Mouse (Mus musculus): ENCODE results near the gene Cmya5. TPM values are rescaled to one million over a fixed set of nuclear protein-coding genes. Genes with fewer than 3 reads are reported as not detected.
A peak's percentile ranks its signal among the peaks of the same experiment; 100 is the strongest.
"Not testable (repeated sequence)": the region's sequence is repeated elsewhere in the genome, so short reads cannot be mapped to it uniquely, and the experiment has no call there.

The Cmya5 gene
- total RNA-seq, 1 experiment from 2014 or later = not detected

DNA sequence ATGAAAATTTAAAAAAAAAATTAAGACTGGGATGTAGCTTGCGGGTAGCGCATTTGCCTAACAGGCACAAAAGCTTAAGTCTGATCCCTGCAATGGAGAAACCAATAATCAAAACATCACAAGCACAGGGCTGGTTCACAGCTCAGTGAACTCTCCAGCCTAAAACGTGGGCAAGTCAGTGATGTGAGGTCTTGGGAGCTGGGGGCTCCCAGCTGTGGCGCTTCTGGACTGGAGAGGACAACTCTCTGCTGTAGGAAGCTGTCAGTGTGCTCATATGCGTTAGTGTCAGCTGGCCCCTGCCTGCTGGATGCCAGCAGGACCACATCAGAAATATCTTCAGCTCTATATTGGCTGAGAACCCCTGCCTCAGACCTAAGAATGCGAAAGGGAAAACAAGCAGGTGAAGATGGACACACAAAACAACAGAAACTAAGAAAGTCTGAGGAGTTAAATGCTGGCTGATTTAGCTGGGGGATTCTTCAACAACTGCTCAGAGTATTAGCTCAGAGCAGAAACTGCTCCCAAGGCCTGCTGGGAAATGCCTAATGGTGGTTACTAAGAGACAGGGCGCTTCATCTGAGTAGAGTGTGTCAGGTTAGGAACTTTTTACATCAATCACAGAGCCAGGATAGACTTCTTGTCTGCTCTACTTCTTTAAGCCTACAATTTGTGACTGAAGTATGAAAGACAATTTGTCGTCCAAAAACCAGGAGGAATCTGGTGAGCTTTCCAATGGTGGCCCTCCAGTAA, 16.2 kb downstream of the Cmya5 start:
- no peak for ATAC-seq (replicated peaks; ENCODE audit: low read depth, poor library complexity, severe bottlenecking)

DNA sequence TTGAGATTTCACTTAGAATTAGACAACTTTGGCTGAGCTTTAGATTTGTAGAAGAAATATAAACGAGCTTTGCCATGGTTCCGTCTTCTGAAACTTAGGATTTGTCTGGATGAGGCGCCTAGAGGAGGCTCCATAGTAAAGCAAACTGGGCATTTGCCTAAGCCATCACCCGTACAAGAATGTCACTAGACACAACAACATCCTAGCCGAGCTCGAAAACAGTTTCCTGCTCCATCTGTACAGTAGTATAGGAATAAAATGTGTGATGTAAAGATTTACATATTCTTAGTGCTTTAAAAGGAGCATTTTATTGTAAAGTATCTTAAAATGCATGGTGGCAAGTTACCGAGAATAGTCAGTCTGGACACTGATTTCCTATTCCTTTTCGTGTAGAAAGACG, 22.2 kb downstream of the Cmya5 start:
- ATAC-seq (replicated peaks; ENCODE audit: low read depth, poor library complexity, severe bottlenecking) = no peak

DNA sequence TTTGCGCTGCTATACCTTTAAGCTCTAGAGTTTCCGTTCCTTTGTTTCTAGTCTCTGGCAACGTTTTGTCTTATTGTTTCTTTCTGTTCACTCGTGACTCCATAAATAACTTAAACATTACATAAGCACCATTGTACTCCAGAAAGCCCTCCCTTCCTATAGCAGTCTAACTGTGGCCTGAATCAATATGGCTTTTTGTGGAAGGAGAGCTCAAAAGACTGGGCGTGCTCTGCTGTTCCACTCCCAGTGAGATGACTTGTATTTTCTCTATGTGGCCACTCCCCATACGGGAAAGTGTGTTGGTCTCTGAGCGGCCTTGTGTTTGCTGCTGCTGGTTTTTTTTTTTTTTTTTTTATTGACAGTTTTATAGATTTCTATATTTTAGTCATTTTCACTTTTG, 27.3 kb downstream of the Cmya5 start:
- no peak for ATAC-seq (replicated peaks; ENCODE audit: low read depth, poor library complexity, severe bottlenecking)

DNA sequence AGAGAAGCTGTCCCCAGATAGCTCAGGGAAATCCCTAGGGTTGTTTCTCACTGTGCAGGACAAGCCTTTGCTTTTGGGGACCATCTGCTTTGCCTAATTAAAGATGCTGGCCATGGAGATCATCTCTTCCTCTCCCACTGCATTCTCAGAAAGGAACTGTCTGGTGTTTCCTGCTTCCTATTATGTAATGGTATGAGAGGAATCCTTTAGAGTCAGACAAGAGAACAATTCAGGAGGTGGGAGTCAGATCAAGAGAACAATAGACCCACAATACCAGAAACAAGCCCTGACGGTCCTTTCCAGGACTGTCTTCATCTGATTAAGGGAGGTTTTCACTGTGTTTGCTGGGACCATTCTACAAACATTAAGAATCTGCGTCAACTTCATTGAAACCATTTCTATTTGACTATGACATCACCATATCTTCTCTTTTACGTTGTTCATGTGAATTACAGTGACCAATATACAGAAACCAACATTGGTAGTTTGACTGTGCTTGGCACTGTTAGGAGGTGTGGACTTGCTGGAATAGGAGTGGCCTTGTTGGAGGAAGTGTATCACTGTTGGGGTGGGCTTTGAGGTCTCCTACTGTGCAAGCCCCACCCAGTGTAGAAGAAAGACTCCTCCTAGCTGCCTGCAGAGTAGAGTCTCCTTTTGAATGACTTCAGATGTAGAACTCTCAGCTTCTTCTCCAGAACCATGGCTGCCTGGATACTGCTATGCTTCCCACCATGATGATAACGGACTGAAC, 42.0 kb downstream of the Cmya5 start:
- no peak for ATAC-seq (replicated peaks; ENCODE audit: low read depth, poor library complexity, severe bottlenecking)

DNA sequence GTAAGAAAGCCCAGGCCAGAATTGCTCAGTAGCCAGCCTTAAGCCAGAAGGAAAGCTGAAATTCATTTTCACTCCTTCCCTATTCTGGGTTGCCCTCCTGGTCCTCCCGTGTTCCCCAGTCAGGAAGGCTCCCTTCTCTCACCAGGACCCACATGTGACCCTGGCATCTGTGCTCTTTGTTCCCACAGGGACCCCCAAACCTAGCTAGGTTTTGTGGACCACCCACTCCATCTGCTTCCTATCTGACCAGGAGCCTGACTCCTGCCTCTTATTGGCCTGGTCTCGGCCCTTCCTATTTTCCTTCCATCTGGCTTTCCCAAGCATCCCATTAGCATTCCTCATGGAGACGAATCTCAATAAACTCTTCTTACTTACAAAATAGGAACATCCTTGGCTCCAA, 45.9 kb downstream of the Cmya5 start:
- no peak for ATAC-seq (replicated peaks; ENCODE audit: low read depth, poor library complexity, severe bottlenecking)

DNA sequence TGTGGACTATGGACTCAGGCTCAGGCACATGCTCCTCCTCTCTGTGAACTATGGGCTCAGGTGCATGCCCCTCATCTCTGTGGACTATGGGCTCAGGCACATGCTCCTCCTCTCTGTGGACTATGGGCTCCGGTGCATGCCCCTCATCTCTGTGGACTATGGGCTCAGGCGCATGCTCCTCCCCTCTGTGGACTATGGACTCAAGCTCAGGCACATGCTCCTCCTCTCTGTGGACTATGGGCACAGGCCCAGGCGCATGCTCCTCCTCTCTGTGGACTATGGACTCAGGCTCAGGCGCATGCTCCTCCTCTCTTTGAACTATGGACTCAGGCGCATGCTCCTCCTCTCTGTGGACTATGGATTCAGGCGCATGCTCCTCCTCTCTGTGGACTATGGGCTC, 47.9 kb downstream of the Cmya5 start:
- ATAC-seq (replicated peaks; ENCODE audit: low read depth, poor library complexity, severe bottlenecking) = no peak

DNA sequence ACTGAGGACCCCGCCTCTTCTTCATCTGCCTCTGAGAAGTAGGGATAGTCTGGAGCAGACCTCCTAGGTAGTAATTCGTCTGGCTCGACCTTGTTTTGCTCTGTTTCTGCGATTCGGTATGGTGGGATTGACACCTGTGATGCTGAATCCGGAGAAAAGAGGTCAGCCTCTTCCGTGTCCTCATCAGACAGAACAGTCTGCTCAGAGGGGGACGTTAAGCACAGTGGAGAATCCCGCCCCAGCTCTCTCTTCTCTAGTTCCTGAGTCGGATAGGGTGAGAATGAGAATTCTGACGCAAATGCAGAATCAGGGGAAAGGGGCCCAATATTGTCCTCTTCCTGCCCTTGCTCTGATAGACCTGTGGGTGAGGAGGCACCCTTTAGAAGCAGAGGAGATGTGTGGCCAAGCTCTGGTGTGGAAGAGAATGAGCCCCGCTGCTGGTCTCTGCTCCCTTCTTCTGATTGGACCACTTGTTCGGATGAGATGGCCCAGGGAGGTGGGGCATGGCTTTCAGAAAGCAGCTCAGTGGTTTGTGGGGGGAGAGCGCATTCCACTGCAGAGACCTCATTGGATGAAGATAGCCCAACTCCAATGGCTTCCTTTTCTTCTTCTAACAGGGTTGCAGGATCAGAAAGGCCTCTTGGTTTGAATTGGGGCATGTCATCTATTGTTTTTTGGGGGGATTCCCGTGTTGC, 49.3 kb downstream of the Cmya5 start:
- ATAC-seq (replicated peaks; ENCODE audit: low read depth, poor library complexity, severe bottlenecking) = no peak

DNA sequence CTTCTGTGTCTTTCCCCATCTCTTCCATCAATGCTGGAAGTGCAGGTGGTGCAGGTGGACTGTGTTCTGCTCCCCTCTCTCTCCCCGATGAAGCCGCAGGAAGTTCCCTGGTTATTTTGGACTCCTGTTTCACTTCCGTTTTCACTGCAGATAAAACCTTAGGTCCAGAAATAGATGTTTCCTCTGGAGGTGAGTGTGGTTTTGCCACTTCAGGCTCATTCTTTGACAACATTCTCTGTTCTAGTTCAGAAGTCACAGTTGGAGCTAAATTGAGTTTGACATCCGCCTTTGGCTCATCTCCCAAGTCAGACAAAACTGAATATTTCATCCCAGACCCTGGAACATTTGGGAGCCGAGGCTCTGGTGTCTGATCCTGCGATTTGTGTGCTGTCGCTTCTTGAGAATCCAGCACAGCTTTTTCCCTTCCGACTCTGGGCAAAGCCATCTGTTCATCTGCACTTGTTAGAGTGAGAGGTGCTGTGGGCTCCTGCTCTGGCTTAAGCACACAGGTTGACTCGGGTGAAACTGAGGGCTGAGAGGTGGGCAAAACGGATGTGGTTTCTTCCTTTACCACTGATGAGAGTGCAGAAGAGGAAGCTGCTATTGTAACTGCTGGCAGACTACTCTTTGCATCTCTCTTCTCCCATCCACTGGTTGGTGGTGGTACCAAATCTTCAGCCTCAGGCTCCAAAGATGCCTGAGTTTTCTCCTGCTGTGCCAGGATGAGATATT, 50.2 kb downstream of the Cmya5 start:
- peak; percentile 71 for ATAC-seq (replicated peaks; ENCODE audit: low read depth, poor library complexity, severe bottlenecking)

DNA sequence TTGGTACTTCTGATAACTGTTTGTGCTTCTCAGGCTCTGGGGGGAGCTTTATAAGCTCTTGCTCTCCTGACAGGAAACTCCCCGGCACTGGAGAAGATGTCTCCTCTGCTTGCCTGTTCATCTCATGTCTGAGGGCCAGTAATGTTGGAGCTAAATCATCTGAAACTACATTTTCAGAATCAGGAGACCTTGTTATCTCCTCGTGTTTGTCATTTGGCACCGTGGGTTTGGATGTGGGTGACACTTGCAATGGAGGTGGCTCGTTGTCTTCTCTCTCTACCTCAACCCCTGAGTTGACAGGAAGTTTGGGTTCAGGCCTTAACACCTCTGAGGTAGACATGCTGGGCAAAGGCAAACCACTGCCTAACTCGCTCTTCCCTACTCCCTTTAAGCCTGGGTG, 50.8 kb downstream of the Cmya5 start:
- ATAC-seq (replicated peaks; ENCODE audit: low read depth, poor library complexity, severe bottlenecking) = no peak

DNA sequence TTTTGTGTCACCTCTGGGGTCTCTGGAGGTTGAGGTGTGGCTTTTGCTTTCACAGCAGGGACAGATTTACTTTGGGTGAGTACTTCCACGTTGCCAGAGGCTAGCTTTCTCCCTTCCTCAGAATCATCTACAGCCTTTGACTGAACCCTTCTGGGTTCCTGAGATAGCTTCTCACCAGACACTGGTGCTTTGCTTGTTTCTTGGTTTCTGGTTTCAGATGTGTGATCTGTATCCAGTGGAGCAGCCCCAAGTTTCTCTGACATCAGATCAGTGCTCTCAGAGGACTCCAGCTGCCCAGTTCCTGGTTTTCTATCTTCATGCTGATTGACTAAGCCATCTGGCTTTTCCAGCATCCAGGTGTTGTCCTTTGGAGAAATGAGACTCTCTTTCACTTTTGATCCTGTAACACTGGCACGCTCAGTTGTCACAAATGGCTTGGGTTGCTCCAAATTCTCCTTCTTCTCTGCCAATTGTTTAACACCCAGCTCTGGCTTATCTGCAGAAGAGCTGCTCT, 51.6 kb downstream of the Cmya5 start:
- no peak for ATAC-seq (replicated peaks; ENCODE audit: low read depth, poor library complexity, severe bottlenecking)

DNA sequence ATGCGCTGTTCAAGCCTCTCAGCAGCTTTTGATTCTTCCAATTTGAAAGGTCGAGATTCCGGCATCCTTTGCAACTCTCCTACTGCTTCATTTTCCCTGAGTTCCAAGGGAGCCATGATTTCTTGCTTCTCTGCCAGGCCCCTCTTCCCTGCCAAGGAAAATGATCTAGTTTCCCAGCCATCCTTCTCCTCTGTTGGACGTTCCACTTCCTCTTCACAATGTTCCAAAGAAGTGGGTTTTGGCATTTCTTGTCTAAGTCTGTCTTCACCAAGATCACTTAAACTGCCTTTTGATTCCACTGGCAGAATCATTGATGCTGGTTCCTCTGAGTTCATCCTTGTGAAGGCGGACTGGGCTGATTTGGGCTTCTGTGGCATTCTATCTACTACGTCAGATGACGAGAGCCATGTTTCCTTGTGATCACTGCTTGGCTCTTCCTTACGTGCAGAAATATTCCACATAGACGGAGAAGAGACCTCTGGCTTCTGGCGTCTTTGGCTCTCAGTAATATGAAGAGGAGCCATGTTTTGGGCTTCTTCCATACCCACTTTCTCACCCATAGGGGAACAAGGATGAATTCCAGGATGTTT, 52.6 kb downstream of the Cmya5 start:
- ATAC-seq (replicated peaks; ENCODE audit: low read depth, poor library complexity, severe bottlenecking) = no peak

DNA sequence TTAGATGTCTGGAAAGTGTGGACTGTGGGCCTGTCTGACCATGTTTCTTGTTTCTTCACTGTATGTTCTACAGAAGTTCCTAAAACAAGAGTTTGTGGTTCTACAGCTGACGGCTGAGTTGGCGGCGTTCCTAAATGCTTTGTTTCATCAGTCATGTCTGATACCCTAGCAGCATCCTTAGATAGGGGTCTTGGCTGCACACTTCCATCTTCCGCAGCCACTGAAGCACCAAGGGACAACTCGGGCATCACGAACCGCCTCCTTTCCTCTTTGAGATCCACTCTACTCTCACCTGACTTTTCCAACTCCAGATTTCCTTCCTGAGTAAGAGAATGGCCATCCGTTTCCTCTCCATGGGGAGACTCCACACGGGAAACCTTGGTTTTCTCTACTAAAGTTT, 53.3 kb downstream of the Cmya5 start:
- ATAC-seq (replicated peaks; ENCODE audit: low read depth, poor library complexity, severe bottlenecking) = no peak

DNA sequence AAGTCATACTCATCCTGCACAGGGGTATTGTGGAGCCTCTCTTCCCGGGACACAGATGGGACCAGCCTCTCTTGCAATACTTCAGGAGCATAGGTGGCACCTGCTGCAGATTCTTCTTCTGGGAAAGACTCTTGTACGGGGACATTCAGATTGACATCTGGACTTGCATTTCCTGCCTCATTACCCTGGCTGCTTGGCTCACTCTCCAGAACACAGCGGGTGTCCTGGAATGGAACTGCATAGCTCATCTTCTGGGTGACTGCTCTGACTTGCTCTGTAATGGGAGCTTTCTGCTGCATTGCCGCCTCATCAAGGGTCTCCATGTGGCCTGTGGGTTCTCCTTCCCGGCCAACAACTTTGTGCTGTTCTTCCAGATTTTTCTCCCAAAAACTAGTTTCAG, 55.0 kb downstream of the Cmya5 start:
- ATAC-seq (replicated peaks; ENCODE audit: low read depth, poor library complexity, severe bottlenecking) = no peak

DNA sequence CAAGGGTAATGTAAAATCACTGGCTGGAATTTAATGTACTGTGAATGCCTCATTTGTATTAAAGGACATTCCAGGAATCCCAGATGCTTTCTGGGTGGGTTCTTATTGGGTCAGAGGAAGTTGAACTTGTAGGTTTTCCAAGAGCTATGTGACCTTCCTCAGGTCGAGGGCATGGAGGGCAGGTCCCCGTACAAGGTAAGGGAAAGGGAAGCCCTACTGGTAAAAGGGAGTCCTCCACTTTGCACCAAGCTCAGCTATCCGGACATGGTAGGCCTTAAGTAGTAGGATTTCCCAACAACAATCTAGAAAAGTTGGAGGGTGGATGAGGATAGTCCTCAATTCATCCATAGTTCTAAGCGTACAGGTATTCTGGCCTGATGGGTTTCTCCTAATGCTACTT, 58.8 kb downstream of the Cmya5 start:
- ATAC-seq (replicated peaks; ENCODE audit: low read depth, poor library complexity, severe bottlenecking) = no peak

DNA sequence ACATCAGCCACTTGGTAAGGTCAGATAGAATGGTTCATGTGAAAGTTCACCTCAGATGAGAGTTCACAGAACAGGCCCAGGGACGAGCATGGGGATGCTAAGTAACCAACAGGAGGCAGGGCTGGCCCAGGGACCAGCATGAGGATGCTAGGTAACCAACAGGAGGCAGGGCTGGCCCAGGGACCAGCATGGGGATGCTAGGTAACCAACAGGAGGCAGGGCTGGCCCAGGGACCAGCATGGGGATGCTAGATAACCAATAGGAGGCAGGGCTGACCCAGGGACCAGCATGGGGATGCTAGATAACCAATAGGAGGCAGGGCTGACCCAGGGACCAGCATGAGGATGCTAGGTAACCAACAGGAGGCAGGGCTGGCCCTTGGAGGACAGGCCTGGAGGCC, 62.2 kb downstream of the Cmya5 start:
- ATAC-seq (replicated peaks; ENCODE audit: low read depth, poor library complexity, severe bottlenecking) = not testable (repeated sequence)

DNA sequence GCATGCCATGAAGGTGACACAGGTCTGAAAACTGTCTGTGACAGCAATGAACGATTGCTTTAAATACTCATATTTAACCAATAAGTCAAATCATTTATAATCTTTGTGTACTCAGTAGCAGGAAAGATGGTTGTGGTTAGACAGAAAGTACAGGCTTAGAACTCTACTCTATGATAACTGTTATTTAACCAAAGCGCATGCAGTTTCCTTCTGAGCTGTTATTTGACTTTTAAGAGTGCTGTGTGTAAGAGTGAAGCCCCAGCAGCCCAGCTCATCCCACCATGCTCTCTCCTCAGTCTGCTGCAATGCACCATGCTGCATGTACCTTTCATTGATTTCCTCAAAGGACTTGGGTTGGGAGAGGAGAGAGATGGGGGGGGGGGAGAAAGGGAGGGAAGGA, 63.7 kb downstream of the Cmya5 start:
- no peak for ATAC-seq (replicated peaks; ENCODE audit: low read depth, poor library complexity, severe bottlenecking)

DNA sequence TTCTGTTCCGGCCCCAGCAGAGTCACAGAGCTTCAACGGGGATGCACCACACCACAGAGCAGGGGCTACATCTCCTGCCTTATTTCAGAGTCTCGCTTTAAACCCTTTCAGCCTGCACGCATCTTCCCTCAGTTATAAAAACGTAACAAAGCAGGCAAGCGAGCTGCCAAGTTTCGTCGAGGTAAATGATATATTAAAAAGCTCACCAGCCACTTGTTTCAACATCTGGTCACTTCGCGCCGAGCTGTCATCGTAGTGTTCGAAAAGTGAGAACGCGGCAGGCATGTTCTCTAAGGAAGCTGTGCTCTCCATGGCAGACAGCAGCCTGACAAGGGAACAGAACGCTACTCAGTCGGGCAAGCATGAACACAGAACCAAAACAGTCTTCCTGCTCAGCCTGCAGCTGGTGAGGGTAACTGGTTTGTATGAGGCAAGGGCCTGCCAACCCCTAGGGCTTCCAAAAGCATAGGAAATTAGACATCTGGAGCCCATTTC, 70.3 kb downstream of the Cmya5 start:
- ATAC-seq (replicated peaks; ENCODE audit: low read depth, poor library complexity, severe bottlenecking) = no peak

DNA sequence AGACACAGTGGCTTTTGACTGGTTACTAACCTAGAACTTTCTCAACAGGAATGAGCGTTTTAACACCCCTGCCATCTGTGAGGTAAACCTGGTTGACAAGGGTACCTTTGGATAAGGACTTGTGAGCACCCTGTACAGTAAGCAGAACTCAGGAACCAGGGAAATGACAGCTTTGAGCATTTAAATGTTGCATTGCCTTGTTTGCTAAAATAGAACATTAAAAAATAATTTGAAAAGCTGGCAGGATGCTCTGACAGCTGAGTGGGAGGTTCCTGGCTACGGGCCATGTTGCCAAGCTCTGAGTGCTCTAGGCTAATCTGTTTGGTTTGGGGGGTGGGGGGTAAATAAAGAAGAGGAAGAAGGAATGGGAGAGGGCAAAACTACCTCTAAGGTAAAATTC, 70.9 kb downstream of the Cmya5 start:
- no peak for ATAC-seq (replicated peaks; ENCODE audit: low read depth, poor library complexity, severe bottlenecking)

DNA sequence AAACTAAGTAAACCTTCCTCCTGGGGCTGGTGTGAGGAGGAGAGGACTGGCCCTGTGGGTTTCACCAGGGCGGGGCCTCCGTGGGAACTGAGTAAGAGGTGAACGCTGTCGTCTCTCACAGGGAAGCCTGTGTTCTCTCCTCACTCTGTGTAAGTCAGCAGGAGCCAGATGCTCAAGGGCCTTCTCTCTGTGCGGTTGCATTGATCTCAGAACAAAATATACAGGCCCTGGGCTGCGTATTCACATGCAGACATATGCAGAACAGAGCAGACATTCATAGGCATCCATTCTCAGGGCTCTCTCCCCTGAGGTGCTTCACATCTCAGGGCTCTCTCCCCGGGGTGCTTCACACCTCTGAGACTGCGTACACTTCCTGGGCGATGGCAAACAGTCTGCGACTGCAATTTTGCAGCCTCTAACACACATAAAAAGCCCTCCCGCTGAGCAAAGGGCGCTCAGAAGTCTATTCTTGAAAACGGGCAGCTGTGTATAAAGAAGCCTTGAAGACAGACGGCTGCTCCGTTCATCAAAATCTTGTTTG, 71.6 kb downstream of the Cmya5 start:
- no peak for ATAC-seq (replicated peaks; ENCODE audit: low read depth, poor library complexity, severe bottlenecking)

DNA sequence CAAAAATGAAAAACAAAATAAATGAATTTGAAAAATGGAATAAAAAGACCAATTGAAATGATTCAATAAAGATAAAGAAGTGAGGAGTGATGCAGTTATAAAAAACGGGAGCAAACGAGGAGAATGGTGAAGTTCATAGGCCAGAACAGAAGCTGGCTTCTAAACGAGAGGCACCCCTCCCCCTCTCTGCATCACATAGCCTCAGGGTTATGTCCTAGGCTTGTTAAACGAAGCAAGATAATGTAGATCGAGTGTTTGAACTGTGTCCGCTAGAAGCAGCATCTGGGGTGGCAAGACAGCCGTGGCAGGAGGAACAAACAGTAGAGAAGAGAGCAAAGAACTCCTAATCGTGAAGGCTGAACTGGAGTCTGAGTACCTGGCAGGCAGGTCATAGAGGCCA, 74.1 kb downstream of the Cmya5 start:
- ATAC-seq (replicated peaks; ENCODE audit: low read depth, poor library complexity, severe bottlenecking) = no peak

All from common myeloid progenitor, adult 5-6 weeks (primary cell).